Mouse (Mus musculus) thymus, adult 2 months (tissue): ENCODE results near the gene 1700020L24Rik. TPM values are rescaled to one million over a fixed set of nuclear protein-coding genes. Genes with fewer than 3 reads are reported as not detected.

Experiments used
- DNase-seq: peaks from one replicate; pipeline ENCODE4 v3.0.0; 2021
- H3K27ac ChIP-seq: fragments of 200-500 bp; 2 replicates; pipeline ENCODE4 v1.5.1; 2012; ENCODE audit warnings: low read length, control low read depth; ENCODE audit not compliant: control insufficient read depth, insufficient read depth
- H3K27me3 ChIP-seq: fragments of 200-500 bp; 2 replicates; pipeline ENCODE4 v1.6.1; 2012; ENCODE audit warnings: mild to moderate bottlenecking, low read length, moderate library complexity, mixed read lengths; ENCODE audit not compliant: control insufficient read depth, insufficient read depth
- H3K36me3 ChIP-seq: fragments of 200-500 bp; 2 replicates; pipeline ENCODE4 v1.6.1; 2012; ENCODE audit warnings: mild to moderate bottlenecking, low read length, moderate library complexity; ENCODE audit not compliant: control insufficient read depth, insufficient read depth
- H3K4me1 ChIP-seq: fragments of 200-500 bp; replicated peaks from 2 replicates; pipeline ENCODE4 v1.6.1; 2012; ENCODE audit warnings: low read length; ENCODE audit not compliant: control insufficient read depth, insufficient read depth
- H3K4me3 ChIP-seq: fragments of 200-500 bp; 2 replicates; pipeline ENCODE4 v1.5.1; 2012; ENCODE audit warnings: mild to moderate bottlenecking, low read length, control low read depth, moderate library complexity; ENCODE audit not compliant: control insufficient read depth, insufficient read depth
- CTCF ChIP-seq: fragments of 200-500 bp; IDR thresholded peaks from 2 replicates; pipeline ENCODE4 v1.5.1; 2012; ENCODE audit warnings: mild to moderate bottlenecking, control low read depth, low read length, moderate library complexity, borderline replicate concordance; ENCODE audit not compliant: control insufficient read depth, poor library complexity, insufficient read depth; ENCODE audit errors: extremely low read depth
- POLR2A ChIP-seq: fragments of 200-500 bp; IDR thresholded peaks from 2 replicates; pipeline ENCODE4 v1.6.1; 2012; ENCODE audit warnings: mild to moderate bottlenecking, low read length, control low read depth, moderate library complexity; ENCODE audit not compliant: control insufficient read depth, poor library complexity, insufficient read depth; ENCODE audit errors: extremely low read depth
- WGBS: fragments of 180-500 bp; shearing (Covaris S2); methylation state at CpG from one replicate; pipeline ENCODE4 v1.1.7; 2018; 5-methylcytosine and 5-hydroxymethylcytosine counted together
- polyA plus RNA-seq: library from polyadenylated mRNA; depleted of rRNA; stranded (reverse); fragments of >200 nt; gene quantifications from 2 replicates; pipeline ENCODE4 v1.2.3, GENCODE M21; 2012

1700020L24Rik gene
- polyA plus RNA-seq, 1 experiment: 1.9 TPM

- TF ChIP-seq POLR2A (no peak), CTCF (no peak)
- H3K36me3 ChIP-seq: peaks cover 6% of the 10 kb centered on the region; the same call in 1 of the 2 replicates
- peaks cover 3% of the 10 kb centered on the region; the same call in 1 of the 2 replicates for H3K4me1 ChIP-seq
- peaks cover 7% of the 10 kb centered on the region; the same call in 1 of the 2 replicates for H3K27me3 ChIP-seq
- 23% methylated on average over 8 of the region's 8 CpGs for WGBS
- H3K27ac ChIP-seq: no peak overlapping the region
- DNase-seq: no peak
- no peak overlapping the region for H3K4me3 ChIP-seq
These were observed 29.2 kb upstream of the 1700020L24Rik start for GRCm38 (mm10) chr11:83408242-83408641.

GRCm38 (mm10) chr11:83409087-83409754 lies 28.3 kb upstream of the 1700020L24Rik start, which contains the start of gene Rasl10b:
Gene Rasl10b (plus strand): TSS chr11:83409137.
- TF ChIP-seq POLR2A (no peak), CTCF (no peak)
- no peak for DNase-seq
- peaks cover 3% of the 10 kb centered on the region; the same call in 1 of the 2 replicates for H3K4me1 ChIP-seq
- no peaks in the 10 kb centered on the region for H3K36me3 ChIP-seq
- H3K4me3 ChIP-seq: peak within 1 kb of the TSS; percentile 15; the same call in 1 of the 2 replicates
- 6% methylated on average over 44 of the region's 44 CpGs for WGBS
- H3K27ac ChIP-seq: no peak within 1 kb of the TSS
- peaks cover 7% of the 10 kb centered on the region; the same call in 1 of the 2 replicates for H3K27me3 ChIP-seq

- Histone ChIP-seq H3K4me3 (peak overlapping the region; percentile 15; the same call in 1 of the 2 replicates), H3K4me1 (peaks cover 3% of the 10 kb centered on the region; the same call in 1 of the 2 replicates), H3K27me3 (peaks cover 7% of the 10 kb centered on the region; the same call in 1 of the 2 replicates), H3K36me3 (no peaks in the 10 kb centered on the region), H3K27ac (no peak overlapping the region)
- no peak for TF ChIP-seq POLR2A
- WGBS: 4% methylated on average over 31 of the region's 40 CpGs
- DNase-seq: no peak
These were observed 27.6 kb upstream of the 1700020L24Rik start for GRCm38 (mm10) chr11:83409792-83410291.

- DNase-seq: no peak
- WGBS: 82% methylated on average over 6 of the region's 6 CpGs
- no peaks in the 10 kb centered on the region for H3K36me3 ChIP-seq
- no peak overlapping the region for H3K27ac ChIP-seq
- H3K4me1 ChIP-seq: peaks cover 3% of the 10 kb centered on the region; the same call in 1 of the 2 replicates
- no peak overlapping the region for H3K4me3 ChIP-seq
- TF ChIP-seq CTCF: no peak
- no peak for TF ChIP-seq POLR2A
- H3K27me3 ChIP-seq: peaks cover 7% of the 10 kb centered on the region; the same call in 1 of the 2 replicates
These were observed 27.0 kb upstream of the 1700020L24Rik start for GRCm38 (mm10) chr11:83410510-83410909.

GRCm38 (mm10) chr11:83417080-83417479 lies 20.4 kb upstream of the 1700020L24Rik start:
- Histone ChIP-seq H3K36me3 (no peaks in the 10 kb centered on the region), H3K27me3 (no peaks in the 10 kb centered on the region; the same call in 1 of the 2 replicates), H3K4me3 (no peak overlapping the region), H3K27ac (no peak overlapping the region), H3K4me1 (0 out of 2 replicates have a peak, but pooled peaks cover 3% of the 10 kb centered on the region)
- peak; percentile 71 for DNase-seq
- WGBS: 6% methylated on average over 5 of the region's 5 CpGs
- TF ChIP-seq CTCF (no peak), POLR2A (no peak)

GRCm38 (mm10) chr11:83417708-83418107 lies 19.8 kb upstream of the 1700020L24Rik start:
- TF ChIP-seq CTCF (no peak), POLR2A (no peak)
- 85% methylated on average over 7 of the region's 7 CpGs for WGBS
- DNase-seq: no peak

More at GRCm38 (mm10) chr11:83417708-83418107, 19.8 kb upstream of the 1700020L24Rik start:
- H3K36me3 ChIP-seq: no peaks in the 10 kb centered on the region
- H3K27me3 ChIP-seq: no peaks in the 10 kb centered on the region; the same call in 1 of the 2 replicates
- H3K4me1 ChIP-seq: 0 out of 2 replicates have a peak, but pooled peaks cover 3% of the 10 kb centered on the region
- H3K4me3 ChIP-seq: no peak overlapping the region
- H3K27ac ChIP-seq: no peak overlapping the region
